Mouse (Mus musculus) forebrain, embryonic 14.5 days (tissue): ENCODE measurements at regions not wholly inside any gene's neighbourhood (a gene's known extent, or its start where the extent isn't known, plus 50 kb on each side); places are given as distances from the start of the nearest gene placed in this dataset.

ENCODE experiments used
- ATAC-seq: fragments of 200-750 bp; cut with Nextera tagmentation; 2 replicates; pipeline ENCODE4 v1.8.0; 2017; ENCODE audit warnings: mild to moderate bottlenecking, moderate library complexity
- DNase-seq: peaks from one replicate; pipeline ENCODE4 v3.0.0-alpha.2; 2015; ENCODE audit warnings: low spot score
- H3K27ac ChIP-seq: fragments of 300-500 bp; sonication (generic); 2 replicates; pipeline ENCODE4 v1.5.1; 2014; ENCODE audit warnings: low read depth, mild to moderate bottlenecking, control low read depth, low read length, moderate library complexity
- H3K27me3 ChIP-seq: fragments of 300-500 bp; sonication (generic); replicated peaks from 2 replicates; pipeline ENCODE4 v1.6.1; 2014; ENCODE audit warnings: low read length, control low read depth, mixed read lengths; ENCODE audit not compliant: control insufficient read depth, insufficient read depth
- H3K36me3 ChIP-seq: fragments of 300-500 bp; sonication (generic); 2 replicates; pipeline ENCODE4 v1.6.1; 2014; ENCODE audit warnings: low read length, control low read depth; ENCODE audit not compliant: control insufficient read depth, insufficient read depth
- H3K4me1 ChIP-seq: fragments of 300-500 bp; sonication (generic); 2 replicates; pipeline ENCODE4 v1.6.1; 2014; ENCODE audit warnings: antibody characterized with exemption, low read length, control low read depth; ENCODE audit not compliant: control insufficient read depth, insufficient read depth
- H3K4me2 ChIP-seq: fragments of 300-500 bp; sonication (generic); 2 replicates; pipeline ENCODE4 v1.6.1; 2014; ENCODE audit warnings: mild to moderate bottlenecking, control low read depth, low read length
- H3K4me3 ChIP-seq: fragments of 300-500 bp; sonication (generic); 2 replicates; pipeline ENCODE4 v1.5.1; 2014; ENCODE audit warnings: low read depth, low read length, control low read depth
- H3K9ac ChIP-seq: fragments of 300-500 bp; sonication (generic); 2 replicates; pipeline ENCODE4 v1.6.1; 2014; ENCODE audit warnings: mild to moderate bottlenecking, low read length, control low read depth, moderate library complexity
- H3K9me3 ChIP-seq: fragments of 300-500 bp; sonication (generic); replicated peaks from 2 replicates; pipeline ENCODE4 v1.6.1; 2016; ENCODE audit warnings: low read length, control low read depth, mixed read lengths; ENCODE audit not compliant: control insufficient read depth
- WGBS: fragments of 180-500 bp; shearing (Covaris S2); extraction: QIAGEN DNeasy Blood & Tissue Kit; methylation state at CpG from one replicate; pipeline ENCODE4 v1.1.7; 2014; 5-methylcytosine and 5-hydroxymethylcytosine counted together

- peak; percentile 78 for DNase-seq
- H3K27me3 ChIP-seq = no peaks in the 10 kb centered on the region
- WGBS = 12% methylated on average over 8 of the region's 8 CpGs
- H3K4me1 ChIP-seq = peaks cover 9% of the 10 kb centered on the region
- no peaks in the 10 kb centered on the region for H3K36me3 ChIP-seq
- no peaks in the 10 kb centered on the region for H3K9me3 ChIP-seq
- 0 out of 2 replicates have a peak overlapping the region, but pooled peaks have one; percentile 9 for H3K9ac ChIP-seq
- 0 out of 2 replicates have a peak overlapping the region, but pooled peaks have one; percentile 29 for H3K27ac ChIP-seq
- peak; percentile 48; the same call in 1 of the 2 replicates for ATAC-seq
- no peak overlapping the region for H3K4me3 ChIP-seq
- H3K4me2 ChIP-seq = no peak overlapping the region
Observed at GRCm38 (mm10) chr14:25068430-25068829, 390.6 kb upstream of the Zmiz1 start.

GRCm38 (mm10) chr14:25073143-25073542 lies 385.8 kb upstream of the Zmiz1 start:
- Histone ChIP-seq H3K9me3 (no peaks in the 10 kb centered on the region), H3K36me3 (no peaks in the 10 kb centered on the region), H3K27ac (no peak overlapping the region), H3K4me2 (no peak overlapping the region), H3K27me3 (no peaks in the 10 kb centered on the region), H3K4me1 (peaks cover 13% of the 10 kb centered on the region), H3K9ac (no peak overlapping the region), H3K4me3 (no peak overlapping the region)
- 29% methylated on average over 5 of the region's 5 CpGs for WGBS
- DNase-seq = no peak
- ATAC-seq = no peak

GRCm38 (mm10) chr14:25074022-25074800 lies 384.8 kb upstream of the Zmiz1 start:
- no peaks in the 10 kb centered on the region for H3K36me3 ChIP-seq
- H3K9me3 ChIP-seq = no peaks in the 10 kb centered on the region
- 0 out of 2 replicates have a peak, but pooled peaks cover 6% of the 10 kb centered on the region for H3K4me1 ChIP-seq
- no peak overlapping the region for H3K4me2 ChIP-seq
- H3K4me3 ChIP-seq = no peak overlapping the region
- DNase-seq (peak; percentile 79), ATAC-seq (peak; percentile 50; the same call in 1 of the 2 replicates)
- H3K9ac ChIP-seq = no peak overlapping the region
- 86% methylated on average over 9 of the region's 9 CpGs for WGBS
- H3K27me3 ChIP-seq = no peaks in the 10 kb centered on the region
- H3K27ac ChIP-seq = peak overlapping the region; percentile 6; the same call in 1 of the 2 replicates

- no peak for ATAC-seq
- 87% methylated on average over 5 of the region's 5 CpGs for WGBS
Observed at GRCm38 (mm10) chr14:25074891-25075290, 384.1 kb upstream of the Zmiz1 start.

GRCm38 (mm10) chr14:25080431-25080830 lies 378.6 kb upstream of the Zmiz1 start:
- Histone ChIP-seq H3K27me3 (no peaks in the 10 kb centered on the region), H3K4me1 (no peaks in the 10 kb centered on the region), H3K36me3 (no peaks in the 10 kb centered on the region), H3K4me2 (no peak overlapping the region), H3K27ac (no peak overlapping the region), H3K9ac (no peak overlapping the region), H3K9me3 (no peaks in the 10 kb centered on the region), H3K4me3 (no peak overlapping the region)
- ATAC-seq = no peak
- 95% methylated on average over 3 of the region's 3 CpGs for WGBS
- no peak for DNase-seq

More at GRCm38 (mm10) chr14:25074891-25075290, 384.1 kb upstream of the Zmiz1 start:
- Histone ChIP-seq H3K4me1 (0 out of 2 replicates have a peak, but pooled peaks cover 6% of the 10 kb centered on the region), H3K27me3 (no peaks in the 10 kb centered on the region), H3K36me3 (no peaks in the 10 kb centered on the region), H3K4me3 (no peak overlapping the region), H3K27ac (no peak overlapping the region), H3K9me3 (no peaks in the 10 kb centered on the region), H3K4me2 (no peak overlapping the region), H3K9ac (no peak overlapping the region)
- DNase-seq = no peak

GRCm38 (mm10) chr14:25083847-25084246 lies 375.1 kb upstream of the Zmiz1 start:
- no peak for DNase-seq
- WGBS = 84% methylated on average over 4 of the region's 4 CpGs

GRCm38 (mm10) chr14:25096786-25097185 lies 362.2 kb upstream of the Zmiz1 start:
- H3K4me1 ChIP-seq = no peaks in the 10 kb centered on the region
- H3K4me3 ChIP-seq = no peak overlapping the region
- DNase-seq (no peak), ATAC-seq (no peak)
- 0 out of 2 replicates have a peak, but pooled peaks cover 2% of the 10 kb centered on the region for H3K9me3 ChIP-seq
- no peak overlapping the region for H3K9ac ChIP-seq
- no peak overlapping the region for H3K4me2 ChIP-seq
- no peak overlapping the region for H3K27ac ChIP-seq
- WGBS = 92% methylated on average over 3 of the region's 3 CpGs
- no peaks in the 10 kb centered on the region for H3K27me3 ChIP-seq
- no peaks in the 10 kb centered on the region for H3K36me3 ChIP-seq

More at GRCm38 (mm10) chr14:25083847-25084246, 375.1 kb upstream of the Zmiz1 start:
- Histone ChIP-seq H3K27ac (no peak overlapping the region), H3K36me3 (no peaks in the 10 kb centered on the region), H3K9me3 (no peaks in the 10 kb centered on the region), H3K9ac (no peak overlapping the region), H3K4me1 (no peaks in the 10 kb centered on the region), H3K4me2 (no peak overlapping the region), H3K4me3 (no peak overlapping the region), H3K27me3 (no peaks in the 10 kb centered on the region)
- ATAC-seq = no peak

GRCm38 (mm10) chr14:25105391-25105790 lies 353.6 kb upstream of the Zmiz1 start:
- Histone ChIP-seq H3K27ac (no peak overlapping the region), H3K9me3 (no peaks in the 10 kb centered on the region), H3K9ac (no peak overlapping the region), H3K36me3 (no peaks in the 10 kb centered on the region), H3K4me2 (no peak overlapping the region), H3K4me1 (peaks cover 24% of the 10 kb centered on the region), H3K4me3 (no peak overlapping the region), H3K27me3 (no peaks in the 10 kb centered on the region)
- ATAC-seq (no peak), DNase-seq (no peak)
- 94% methylated on average over 10 of the region's 10 CpGs for WGBS

GRCm38 (mm10) chr14:25106451-25106850 lies 352.5 kb upstream of the Zmiz1 start:
- DNase-seq (no peak), ATAC-seq (no peak)
- Histone ChIP-seq H3K4me1 (peaks cover 24% of the 10 kb centered on the region), H3K4me2 (no peak overlapping the region), H3K27me3 (no peaks in the 10 kb centered on the region), H3K4me3 (no peak overlapping the region), H3K36me3 (no peaks in the 10 kb centered on the region), H3K9me3 (no peaks in the 10 kb centered on the region), H3K27ac (no peak overlapping the region), H3K9ac (no peak overlapping the region)
- WGBS = 96% methylated on average over 2 of the region's 2 CpGs
